ENCODE assay signal across 19 mouse cellular contexts in the genomic region with DNA sequence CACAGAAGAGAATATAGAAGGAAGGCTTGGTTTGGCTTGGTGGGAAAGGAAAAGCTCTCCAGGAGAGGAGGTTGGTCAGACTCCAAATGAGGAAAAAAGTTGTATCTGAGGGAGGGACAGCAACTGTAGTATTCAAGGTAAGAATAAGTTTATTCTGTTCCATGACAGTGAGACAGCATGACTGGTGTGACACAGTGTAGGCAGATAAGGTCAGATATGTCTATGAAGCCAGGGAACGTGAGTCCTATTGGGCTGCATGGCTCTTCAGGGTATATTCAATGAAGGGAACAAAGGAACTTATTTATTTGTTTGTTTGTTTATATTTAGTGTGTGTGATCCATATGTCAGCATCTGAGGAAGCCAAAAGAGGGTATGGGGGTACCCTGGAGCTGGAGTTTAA.
"Had no signal": no experiment of that assay in that cellular context is flagged by ENCODE, and none has a peak within 500 bp of the region (broad histone marks: within the 10 kb centered on the region; RNA-seq: fewer than 3 reads in every experiment).

No protein-coding gene starts in this region.

- H3K36me3 ChIP-seq: lung, embryonic 15.5 days; midbrain, embryonic 12.5 days; midbrain, embryonic 15.5 days; neural tube, embryonic 12.5 days; neural tube, embryonic 15.5 days had no signal

- H3K9ac ChIP-seq: lung, embryonic 15.5 days; midbrain, embryonic 12.5 days; midbrain, embryonic 15.5 days; neural tube, embryonic 12.5 days; neural tube, embryonic 15.5 days had no signal

- H3K27ac ChIP-seq: kidney, postnatal 0 days; layer of hippocampus, adult 2 months; lung, embryonic 15.5 days; midbrain, embryonic 12.5 days; midbrain, embryonic 15.5 days; neural tube, embryonic 12.5 days; neural tube, embryonic 15.5 days had no signal

- H3K4me2 ChIP-seq: lung, embryonic 15.5 days; midbrain, embryonic 12.5 days; midbrain, embryonic 15.5 days; neural tube, embryonic 12.5 days; neural tube, embryonic 15.5 days had no signal

- H3K4me1 ChIP-seq: midbrain, embryonic 12.5 days; neural tube, embryonic 12.5 days had no signal

- H3K9me3 ChIP-seq: lung, embryonic 15.5 days; midbrain, embryonic 12.5 days; midbrain, embryonic 15.5 days; neural tube, embryonic 12.5 days; neural tube, embryonic 15.5 days had no signal

- ATAC-seq: intestine, postnatal 0 days; midbrain, embryonic 15.5 days had no signal

- DNase-seq: kidney, adult 2 months; kidney, postnatal 25 days; layer of hippocampus, adult 9-11 months; lung, adult 18-20 months; lung, postnatal 14 days; lung, postnatal 4 days; retina, postnatal 1 day; right cerebral cortex, postnatal 25 days; spleen, adult 18-20 months; thymus, adult 18-20 months; thymus, postnatal 36 days had no signal

- H3K27me3 ChIP-seq: lung, embryonic 15.5 days; midbrain, embryonic 12.5 days; midbrain, embryonic 15.5 days; neural tube, embryonic 12.5 days; neural tube, embryonic 15.5 days had no signal

- H3K4me3 ChIP-seq: layer of hippocampus, adult 2 months; lung, embryonic 15.5 days; midbrain, embryonic 12.5 days; midbrain, embryonic 15.5 days; neural tube, embryonic 12.5 days; neural tube, embryonic 15.5 days had no signal
